Mouse (Mus musculus) gastrocnemius, adult 18-20 months (tissue): ENCODE results near the gene Gm2956. TPM values are rescaled to one million over a fixed set of nuclear protein-coding genes. Genes with fewer than 3 reads are reported as not detected.
"Not testable (repeated sequence)": the region's sequence is repeated elsewhere in the genome, so short reads cannot be mapped to it uniquely, and the experiment has no call there.

Experiments used
- DNase-seq: peaks from one replicate; pipeline ENCODE4 v3.0.0; 2021; ENCODE audit warnings: low spot score
- long read RNA-seq, 2 experiments: library from polyadenylated mRNA; stranded (forward); transcript quantifications; one replicate each; pipeline ENCODE4 v2.0.0; 2021
- total RNA-seq, 2 experiments: library from RNA; stranded (reverse); gene quantifications; 2 replicates each; pipeline ENCODE4 v1.2.3; 2021

The Gm2956 gene
- total RNA-seq = not detected
- long read RNA-seq, experiment 1, partial matches to known transcripts = 0 of 1 reads
- long read RNA-seq, experiment 1, other reads (novel, unspliced or antisense) = 1 of 1 reads
- long read RNA-seq, experiment 2 = 0 reads

DNA sequence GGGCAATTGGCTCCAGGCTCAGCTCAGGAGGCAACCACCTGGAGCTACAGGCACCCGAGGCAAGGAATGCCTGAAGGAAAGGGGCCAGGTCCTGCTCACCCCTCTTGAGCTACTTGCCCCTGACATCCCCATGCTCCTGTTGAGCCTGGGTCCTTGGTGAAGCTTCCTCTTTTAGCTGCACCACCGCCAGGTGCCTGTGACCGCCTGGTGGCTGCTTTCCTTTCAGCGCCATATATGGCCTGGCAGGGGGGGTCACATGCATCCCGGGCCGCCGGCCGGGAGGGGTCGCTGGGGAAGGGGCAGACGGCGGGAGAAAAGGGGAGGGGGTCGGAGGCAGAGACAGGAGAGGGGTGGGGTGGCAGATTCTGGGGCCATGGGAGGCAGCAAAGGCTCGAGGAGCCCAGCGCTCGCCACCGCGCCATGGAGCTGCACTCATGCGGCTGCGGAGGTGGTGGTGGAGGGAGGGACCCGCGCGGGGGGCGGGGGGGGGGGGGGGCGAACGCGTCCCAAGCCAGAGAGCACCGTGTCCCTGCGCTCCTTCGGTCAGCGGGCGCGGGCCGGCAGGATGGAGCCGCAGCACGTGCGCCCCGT, at the start of gene Gm2956:
TSS of gene Gm2956 (plus strand) at position 541 of the 591 bp plus-strand sequence.
- not testable (repeated sequence) for DNase-seq

DNA sequence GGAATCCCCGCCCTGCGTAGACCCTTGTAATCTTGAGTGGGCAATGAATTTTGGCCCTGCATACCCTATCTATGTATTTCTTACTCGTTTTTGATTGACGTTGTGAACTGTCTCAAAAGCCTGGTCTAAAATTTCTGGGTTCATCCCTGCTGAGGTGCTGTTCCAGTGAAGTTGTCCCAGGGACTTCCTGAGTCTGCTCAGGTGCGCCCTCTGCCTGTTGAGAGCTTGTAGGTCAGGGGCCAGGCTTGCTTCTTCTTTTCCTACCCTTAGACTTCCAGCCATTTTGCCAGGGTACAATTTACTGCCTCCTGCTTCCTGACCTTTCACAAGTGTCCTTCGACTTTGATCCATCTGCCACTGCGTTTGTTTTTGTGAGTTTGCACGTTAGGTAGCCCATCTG, 979 bp downstream of the Gm2956 start:
- DNase-seq = not testable (repeated sequence)

- DNase-seq = not testable (repeated sequence)
These were observed 62.4 kb downstream of the Gm2956 start, which contains the start of gene Gm10413 for GRCm38 (mm10) chr14:3394793-3395192. Gm10413 (plus strand) TSS chr14:3395093.

Other genes with a start within 250 kb of the Gm2956 start
- not detected for gene Gm10340, start 198.6 kb upstream of the Gm2956 start, total RNA-seq
- not detected for gene Gm5795, start 144.4 kb upstream of the Gm2956 start, total RNA-seq
- under 1 TPM in 1 of 2 experiments, not detected in 1; 0.32 TPM for gene D830030K20Rik, start 124.1 kb upstream of the Gm2956 start, total RNA-seq
- not detected for gene Gm10413, start 62.5 kb downstream of the Gm2956 start, total RNA-seq
- gene Gm10409, start 80.0 kb downstream of the Gm2956 start, total RNA-seq = under 1 TPM in 1 of 2 experiments, not detected in 1; 0.21 TPM
- not detected for gene Gm3005, start 95.5 kb downstream of the Gm2956 start, total RNA-seq
- gene Gm10408, start 116.8 kb downstream of the Gm2956 start, total RNA-seq = not detected